Mouse (Mus musculus) neutrophil, adult 5-6 weeks (primary cell): ENCODE results near the gene Gjd3. TPM values are rescaled to one million over a fixed set of nuclear protein-coding genes. Genes with fewer than 3 reads are reported as not detected.
"Not testable (repeated sequence)": the region's sequence is repeated elsewhere in the genome, so short reads cannot be mapped to it uniquely, and the experiment has no call there.

Experiments used
- ATAC-seq: fragments of 151-379, 151-347 bp; 2 replicates; pipeline ENCODE4 v1.8.0; 2017; ENCODE audit warnings: mild to moderate bottlenecking, moderate TSS enrichment; ENCODE audit not compliant: insufficient number of reproducible peaks, poor library complexity, low FRiP score, severe bottlenecking; ENCODE audit errors: extremely low read depth
- total RNA-seq: library from RNA; stranded (forward); fragments of 200-1000 nt; gene quantifications from 2 replicates; pipeline ENCODE4 v1.2.3, GENCODE M21; 2017

The Gjd3 gene
- total RNA-seq, 1 experiment from 2014 or later = not detected

- ATAC-seq = no peak
Observed at GRCm38 (mm10) chr11:98937914-98938694, 44.7 kb downstream of the Gjd3 start.

- peak; percentile 47 for ATAC-seq
Observed at GRCm38 (mm10) chr11:98937410-98937913, 45.4 kb downstream of the Gjd3 start.

- ATAC-seq = no peak
Observed at GRCm38 (mm10) chr11:98936606-98937409, 46.0 kb downstream of the Gjd3 start.

- no peak for ATAC-seq
Observed at GRCm38 (mm10) chr11:98936170-98936569, 46.6 kb downstream of the Gjd3 start.

GRCm38 (mm10) chr11:98935123-98935522 lies 47.7 kb downstream of the Gjd3 start:
- no peak for ATAC-seq

- no peak for ATAC-seq
Observed at GRCm38 (mm10) chr11:98934367-98934766, 48.4 kb downstream of the Gjd3 start.

GRCm38 (mm10) chr11:98933847-98934246 lies 49.0 kb downstream of the Gjd3 start:
- not testable (repeated sequence) for ATAC-seq

- ATAC-seq = peak; percentile 75
Observed at GRCm38 (mm10) chr11:98933151-98933550, 49.7 kb downstream of the Gjd3 start.

- no peak for ATAC-seq
Observed at GRCm38 (mm10) chr11:98932293-98933091, 50.3 kb downstream of the Gjd3 start.

Other genes with a start within 250 kb of the Gjd3 start
- 7.9 and 8.7 TPM in 2 replicates for gene Thra, start 242.4 kb downstream of the Gjd3 start, total RNA-seq
- 0.47 and 1.8 TPM in 2 replicates for gene Nr1d1, start 207.7 kb downstream of the Gjd3 start, total RNA-seq
- 191 TPM in 2 replicates for gene Msl1, start 187.5 kb downstream of the Gjd3 start, total RNA-seq
- 58.7 and 64.0 TPM in 2 replicates for gene Casc3, start 178.1 kb downstream of the Gjd3 start, total RNA-seq
- gene Rapgefl1, start 146.2 kb downstream of the Gjd3 start, total RNA-seq = 0.58 and 0.61 TPM in 2 replicates
- gene Wipf2, start 119.4 kb downstream of the Gjd3 start, total RNA-seq = 13.4 and 16.2 TPM in 2 replicates
- 2.0 and 2.2 TPM in 2 replicates for gene Cdc6, start 75.2 kb downstream of the Gjd3 start, total RNA-seq
- 131 and 135 TPM in 2 replicates for gene Rara, start 55.2 kb downstream of the Gjd3 start, total RNA-seq
- gene Top2a, start 41.2 kb upstream of the Gjd3 start, total RNA-seq = 2.9 and 5.2 TPM in 2 replicates
- 11.4 and 18.8 TPM in 2 replicates for gene Igfbp4, start 58.2 kb upstream of the Gjd3 start, total RNA-seq
- gene Tns4, start 106.3 kb upstream of the Gjd3 start, total RNA-seq = 0.12 and 0.35 TPM in 2 replicates
- 172 and 173 TPM in 2 replicates for gene Ccr7, start 172.1 kb upstream of the Gjd3 start, total RNA-seq
- gene Smarce1, start 248.0 kb upstream of the Gjd3 start, total RNA-seq = 225 and 242 TPM in 2 replicates